Mouse (Mus musculus) heart, adult 2 months (tissue): ENCODE results near the gene Tmem184a. TPM values are rescaled to one million over a fixed set of nuclear protein-coding genes. Genes with fewer than 3 reads are reported as not detected.

Experiments used
- DNase-seq, 2 experiments: peaks; one replicate each; pipeline ENCODE4 v3.0.0; 2021
- H3K27ac ChIP-seq: fragments of 200-600 bp; 2 replicates; pipeline ENCODE4 v1.8.1; 2022
- H3K27me3 ChIP-seq: fragments of 200-500 bp; 2 replicates; pipeline ENCODE4 v1.6.1; 2012; ENCODE audit warnings: mild to moderate bottlenecking, low read length, inconsistent platforms, mixed read lengths; ENCODE audit not compliant: control insufficient read depth, insufficient read depth
- H3K36me3 ChIP-seq: fragments of 200-500 bp; 2 replicates; pipeline ENCODE4 v1.6.1; 2012; ENCODE audit warnings: low read length, inconsistent platforms; ENCODE audit not compliant: control insufficient read depth, insufficient read depth
- H3K4me1 ChIP-seq: fragments of 200-500 bp; 2 replicates; pipeline ENCODE4 v1.6.1; 2011; ENCODE audit warnings: low read length; ENCODE audit not compliant: control insufficient read depth, insufficient read depth
- H3K4me3 ChIP-seq: fragments of 200-600 bp; 2 replicates; pipeline ENCODE4 v1.8.1; 2022
- H3K79me2 ChIP-seq: fragments of 200-500 bp; replicated peaks from 2 replicates; pipeline ENCODE4 v1.6.1; 2012; ENCODE audit warnings: mild to moderate bottlenecking, inconsistent platforms, low read length, moderate library complexity, mixed read lengths; ENCODE audit not compliant: control insufficient read depth, insufficient read depth
- H3K9ac ChIP-seq: fragments of 200-500 bp; 2 replicates; pipeline ENCODE4 v1.6.1; 2012; ENCODE audit warnings: low read depth, mild to moderate bottlenecking, control low read depth, inconsistent platforms, low read length, mixed read lengths
- CTCF ChIP-seq: fragments of 200-600 bp; IDR thresholded peaks from 2 replicates; pipeline ENCODE4 v1.8.1; 2022; ENCODE audit warnings: antibody characterized with exemption, mild to moderate bottlenecking, moderate library complexity
- EP300 ChIP-seq: fragments of 200-500 bp; IDR thresholded peaks from 2 replicates; pipeline ENCODE4 v1.6.1; 2011; ENCODE audit warnings: low read depth, low read length, control low read depth; ENCODE audit not compliant: insufficient read depth
- POLR2A ChIP-seq: fragments of 200-500 bp; IDR thresholded peaks from 2 replicates; pipeline ENCODE4 v1.6.1; 2011; ENCODE audit warnings: mild to moderate bottlenecking, low read depth, low read length, control low read depth; ENCODE audit not compliant: insufficient read depth
- WGBS: fragments of 180-500 bp; shearing (Covaris S2); methylation state at CpG from one replicate; pipeline ENCODE4 v1.1.7; 2018; 5-methylcytosine and 5-hydroxymethylcytosine counted together
- intact Hi-C: fragments of 180-260 bp; cut with DNase I; formaldehyde crosslinking; loops from one replicate; pipeline ENCODE4 v1.15.1; 2025
- polyA plus RNA-seq: library from polyadenylated mRNA; depleted of rRNA; stranded (reverse); fragments of >200 nt; gene quantifications from 2 replicates; pipeline ENCODE4 v1.2.3, GENCODE M21; 2012
- total RNA-seq, 2 experiments: library from RNA; stranded (reverse); gene quantifications; 2 replicates each; pipeline ENCODE4 v1.2.3; 2021

Gene Tmem184a
- total and polyA plus RNA-seq, 3 experiments = 0.05 to 1.5 TPM; not detected in 1

GRCm38 (mm10) chr5:139791227-139792158 is 28.2 kb downstream of the Tmem184a start, which contains the start of gene Mafk:
Mafk (plus strand) TSS chr5:139791513.
- Histone ChIP-seq H3K27ac (peak within 1 kb of the TSS; percentile 99), H3K36me3 (no peaks in the 10 kb centered on the region; the same call in 1 of the 2 replicates), H3K79me2 (peaks cover 2% of the 10 kb centered on the region; the same call in 1 of the 2 replicates), H3K27me3 (no peaks in the 10 kb centered on the region), H3K4me3 (peak within 1 kb of the TSS; percentile 93), H3K9ac (peak within 1 kb of the TSS; percentile 90), H3K4me1 (peaks cover 30% of the 10 kb centered on the region)
- peak; percentile 90 for TF ChIP-seq POLR2A
- TF ChIP-seq EP300 = peak; percentile 82
- TF ChIP-seq CTCF = 0 out of 2 replicates have a peak, but pooled peaks have one; percentile 11
- under 1% methylated on average over 91 of the region's 92 CpGs for WGBS
- intact Hi-C loops = loop anchor here (2.0 to 10.0 kb wide), 2 partner anchors 17 to 407 kb away; partner anchors contain the start of gene Ints1
- peak; percentile 98 to 99 for DNase-seq

GRCm38 (mm10) chr5:139789466-139789865 is 30.3 kb downstream of the Tmem184a start:
- Histone ChIP-seq H3K27me3 (no peaks in the 10 kb centered on the region), H3K36me3 (no peaks in the 10 kb centered on the region), H3K9ac (no peak overlapping the region), H3K79me2 (no peaks in the 10 kb centered on the region), H3K4me1 (peaks cover 12% of the 10 kb centered on the region), H3K27ac (no peak overlapping the region), H3K4me3 (no peak overlapping the region)
- no peak for TF ChIP-seq EP300
- TF ChIP-seq CTCF = peak; percentile 33; the same call in 1 of the 2 replicates
- 47% methylated on average over 4 of the region's 4 CpGs for WGBS
- intact Hi-C loops = no loop called here
- DNase-seq = no peak

- TF ChIP-seq CTCF (no peak), EP300 (0 out of 2 replicates have a peak, but pooled peaks have one; percentile 50)
- no peaks in the 10 kb centered on the region for H3K36me3 ChIP-seq
- intact Hi-C loops = loop anchor here (2.0 kb wide), 1 partner anchor 21 kb away; no protein-coding TSS in a partner anchor
- H3K79me2 ChIP-seq = no peaks in the 10 kb centered on the region
- no peaks in the 10 kb centered on the region for H3K4me1 ChIP-seq
- peak; percentile 57 to 72 for DNase-seq
- H3K4me3 ChIP-seq = no peak overlapping the region
- no peaks in the 10 kb centered on the region for H3K27me3 ChIP-seq
- WGBS = 53% methylated on average over 8 of the region's 8 CpGs
- H3K27ac ChIP-seq = peak overlapping the region; percentile 64
- no peak overlapping the region for H3K9ac ChIP-seq
Observed at GRCm38 (mm10) chr5:139781406-139781805, 38.3 kb downstream of the Tmem184a start.

- no peak overlapping the region for H3K27ac ChIP-seq
Observed at GRCm38 (mm10) chr5:139776966-139777365, 42.8 kb downstream of the Tmem184a start.

GRCm38 (mm10) chr5:139775216-139775926 is 44.3 kb downstream of the Tmem184a start, which contains the start of gene Ints1:
Ints1 (minus strand) TSS chr5:139775674.
- Histone ChIP-seq H3K79me2 (no peaks in the 10 kb centered on the region), H3K9ac (peak within 1 kb of the TSS; percentile 78), H3K36me3 (no peaks in the 10 kb centered on the region), H3K4me3 (peak within 1 kb of the TSS; percentile 63), H3K27me3 (no peaks in the 10 kb centered on the region), H3K27ac (peak within 1 kb of the TSS; percentile 77), H3K4me1 (no peaks in the 10 kb centered on the region)
- TF ChIP-seq CTCF (peak; percentile 99), POLR2A (peak; percentile 72), EP300 (peak; percentile 95)
- DNase-seq = peak; percentile 93 to 95
- intact Hi-C loops = loop anchor here (2.0 kb wide), 2 partner anchors 15 to 51 kb away; partner anchors contain the start of genes Gm26938, Mafk and Psmg3
- under 1% methylated on average over 55 of the region's 55 CpGs for WGBS

More at GRCm38 (mm10) chr5:139776966-139777365, 42.8 kb downstream of the Tmem184a start:
- WGBS = 72% methylated on average over 5 of the region's 5 CpGs
- DNase-seq = no peak
- TF ChIP-seq CTCF (no peak), POLR2A (no peak), EP300 (no peak)
- Histone ChIP-seq H3K27me3 (no peaks in the 10 kb centered on the region), H3K4me1 (no peaks in the 10 kb centered on the region), H3K4me3 (no peak overlapping the region), H3K36me3 (no peaks in the 10 kb centered on the region), H3K79me2 (no peaks in the 10 kb centered on the region), H3K9ac (no peak overlapping the region)
- intact Hi-C loops = loop anchor here (2.0 kb wide), 1 partner anchor 40 kb away; no protein-coding TSS in a partner anchor
